Mouse (Mus musculus) CH12.LX (cell line): ENCODE measurements around the gene Gm7361. TPM values are rescaled to one million over a fixed set of nuclear protein-coding genes. Genes with fewer than 3 reads are reported as not detected.

Source experiments
- DNase-seq: peaks from one replicate; pipeline ENCODE4 v3.0.0-alpha.2; 2013; ENCODE audit errors: extremely low read depth
- H3K27ac ChIP-seq: 2 replicates; pipeline ENCODE4 v1.5.1; 2012; ENCODE audit warnings: low read depth, mild to moderate bottlenecking, control low read depth, moderate library complexity; ENCODE audit not compliant: insufficient read depth
- H3K27me3 ChIP-seq: replicated peaks from 2 replicates; pipeline ENCODE3; 2012; ENCODE audit warnings: inconsistent platforms
- H3K36me3 ChIP-seq, 2 experiments: replicated peaks in 1 of 2; 2 replicates each; pipeline versions ENCODE3 to v1.6.1; 2012; ENCODE audit warnings: inconsistent platforms in 1 of 2, low read length in 1 of 2, mild to moderate bottlenecking in 1 of 2, mixed read lengths in 1 of 2, moderate library complexity in 1 of 2; ENCODE audit not compliant: control insufficient read depth in 1 of 2, insufficient read depth in 1 of 2
- H3K4me1 ChIP-seq, 2 experiments: 2 replicates each; pipeline ENCODE4 v1.6.1; 2012; ENCODE audit warnings: inconsistent platforms in 1 of 2, moderate library complexity in 1 of 2; ENCODE audit not compliant: insufficient read depth in 2 of 2, control insufficient read depth in 1 of 2
- H3K4me2 ChIP-seq: 2 replicates; pipeline ENCODE4 v1.6.1; 2012; ENCODE audit warnings: low read depth, mild to moderate bottlenecking, control low read depth; ENCODE audit not compliant: poor library complexity, insufficient read depth, severe bottlenecking
- H3K4me3 ChIP-seq, 3 experiments: fragments of 150-350 bp in 1 of 3; sonication (generic) in 1 of 3; replicated peaks in 1 of 3; 2 replicates each; pipeline versions ENCODE3 to v1.5.1; 2011 to 2012; ENCODE audit warnings: low read depth in 2 of 3, low read length in 2 of 3, mild to moderate bottlenecking in 2 of 3, moderate library complexity in 2 of 3, control low read depth in 1 of 3, improper control_type of control experiment in 1 of 3, inconsistent platforms in 1 of 3, mixed read lengths in 1 of 3; ENCODE audit not compliant: poor library complexity in 1 of 3
- H3K79me2 ChIP-seq: replicated peaks from 2 replicates; pipeline ENCODE4 v1.6.1; 2012; ENCODE audit warnings: mild to moderate bottlenecking, moderate library complexity; ENCODE audit not compliant: control insufficient read depth, poor library complexity, insufficient read depth, severe bottlenecking; ENCODE audit errors: extremely low read depth
- H3K9ac ChIP-seq: 2 replicates; pipeline ENCODE4 v1.6.1; 2012; ENCODE audit warnings: low read depth, mild to moderate bottlenecking, control low read depth, moderate library complexity; ENCODE audit not compliant: insufficient read depth
- H3K9me3 ChIP-seq: replicated peaks from 2 replicates; pipeline ENCODE3; 2012; ENCODE audit warnings: low read length, inconsistent platforms, mixed read lengths
- CHD2 ChIP-seq: IDR thresholded peaks from 2 replicates; pipeline ENCODE4 v1.6.1; 2011; ENCODE audit warnings: low read length, improper control_type of control experiment
- CTCF ChIP-seq, 2 experiments: IDR thresholded peaks in 1 of 2; conservative IDR thresholded peaks in 1 of 2; 2 replicates each; pipeline ENCODE4 v1.5.1; 2011 to 2012; ENCODE audit warnings: low read depth in 2 of 2, low read length in 2 of 2, improper control_type of control experiment in 1 of 2, inconsistent platforms in 1 of 2, mild to moderate bottlenecking in 1 of 2, moderate library complexity in 1 of 2
- ELF1 ChIP-seq: IDR thresholded peaks from 2 replicates; pipeline ENCODE4 v1.6.1; 2014; ENCODE audit warnings: low read depth, mild to moderate bottlenecking, inconsistent platforms, low read length, improper control_type of control experiment
- EP300 ChIP-seq: IDR thresholded peaks from 2 replicates; pipeline ENCODE4 v1.6.1; 2011; ENCODE audit warnings: low read length, improper control_type of control experiment
- ETS1 ChIP-seq: conservative IDR thresholded peaks from 2 replicates; pipeline ENCODE4 v1.6.1; 2012; ENCODE audit warnings: low read depth, mild to moderate bottlenecking, inconsistent platforms, low read length, improper control_type of control experiment, moderate library complexity
- GABPA ChIP-seq: IDR thresholded peaks from 2 replicates; pipeline ENCODE4 v1.6.1; 2012; ENCODE audit warnings: low read depth, low read length, improper control_type of control experiment, inconsistent platforms; ENCODE audit not compliant: insufficient replicate concordance
- IRF4 ChIP-seq: IDR thresholded peaks from 2 replicates; pipeline ENCODE4 v1.6.1; 2014; ENCODE audit warnings: low read depth, mild to moderate bottlenecking, inconsistent platforms, low read length, improper control_type of control experiment
- JUN ChIP-seq: IDR thresholded peaks from 2 replicates; pipeline ENCODE4 v1.6.1; 2011; ENCODE audit warnings: low read depth, mild to moderate bottlenecking, low read length, improper control_type of control experiment, moderate library complexity; ENCODE audit not compliant: insufficient read depth
- JUND ChIP-seq: conservative IDR thresholded peaks from 2 replicates; pipeline ENCODE4 v1.6.1; 2011; ENCODE audit warnings: low read depth, low read length, improper control_type of control experiment
- MAFK ChIP-seq: IDR thresholded peaks from 2 replicates; pipeline ENCODE4 v1.6.1; 2011; ENCODE audit warnings: low read length, improper control_type of control experiment; ENCODE audit not compliant: insufficient replicate concordance
- MAZ ChIP-seq: IDR thresholded peaks from 2 replicates; pipeline ENCODE4 v1.6.1; 2012; ENCODE audit warnings: low read depth, mild to moderate bottlenecking, inconsistent platforms, low read length, improper control_type of control experiment, moderate library complexity
- MEF2A ChIP-seq: IDR thresholded peaks from 2 replicates; pipeline ENCODE4 v1.6.1; 2014; ENCODE audit warnings: low read depth, mild to moderate bottlenecking, inconsistent platforms, low read length, improper control_type of control experiment, borderline replicate concordance
- MXI1 ChIP-seq: IDR thresholded peaks from 2 replicates; pipeline ENCODE4 v1.6.1; 2011; ENCODE audit warnings: mild to moderate bottlenecking, low read depth, low read length, improper control_type of control experiment
- NRF1 ChIP-seq: IDR thresholded peaks from 2 replicates; pipeline ENCODE4 v1.6.1; 2014; ENCODE audit warnings: low read depth, mild to moderate bottlenecking, inconsistent platforms, low read length, improper control_type of control experiment, moderate library complexity
- PAX5 ChIP-seq: IDR thresholded peaks from 2 replicates; pipeline ENCODE4 v1.6.1; 2012; ENCODE audit warnings: low read length, inconsistent platforms, mixed read lengths
- POLR2A ChIP-seq: IDR thresholded peaks from 2 replicates; pipeline ENCODE4 v1.6.1; 2011; ENCODE audit warnings: low read depth, mild to moderate bottlenecking, improper control_type of control experiment, low read length
- POLR2AphosphoS2 ChIP-seq: IDR thresholded peaks from 2 replicates; pipeline ENCODE4 v1.6.1; 2011; ENCODE audit warnings: low read depth, low read length, improper control_type of control experiment
- RAD21 ChIP-seq: IDR thresholded peaks from 2 replicates; pipeline ENCODE4 v1.6.1; 2011; ENCODE audit warnings: low read depth, mild to moderate bottlenecking, low read length, improper control_type of control experiment, moderate library complexity
- RCOR1 ChIP-seq: conservative IDR thresholded peaks from 2 replicates; pipeline ENCODE4 v1.6.1; 2012; ENCODE audit warnings: low read depth, mild to moderate bottlenecking, inconsistent platforms, low read length, improper control_type of control experiment
- SIN3A ChIP-seq: IDR thresholded peaks from 2 replicates; pipeline ENCODE4 v1.6.1; 2012; ENCODE audit warnings: low read length, improper control_type of control experiment, inconsistent platforms
- TBP ChIP-seq: conservative IDR thresholded peaks from 2 replicates; pipeline ENCODE4 v1.6.1; 2011; ENCODE audit warnings: low read depth, low read length, improper control_type of control experiment
- USF2 ChIP-seq: conservative IDR thresholded peaks from 2 replicates; pipeline ENCODE4 v1.6.1; 2011; ENCODE audit warnings: low read depth, low read length, improper control_type of control experiment
- ZC3H11A ChIP-seq: IDR thresholded peaks from 2 replicates; pipeline ENCODE4 v1.6.1; 2012; ENCODE audit warnings: low read depth, mild to moderate bottlenecking, inconsistent platforms, low read length, improper control_type of control experiment
- ZKSCAN1 ChIP-seq: IDR thresholded peaks from 2 replicates; pipeline ENCODE4 v1.6.1; 2012; ENCODE audit warnings: low read depth, inconsistent platforms, low read length, improper control_type of control experiment, borderline replicate concordance
- ZMIZ1 ChIP-seq: IDR thresholded peaks from 2 replicates; pipeline ENCODE4 v1.6.1; 2012; ENCODE audit warnings: low read depth, mild to moderate bottlenecking, inconsistent platforms, low read length, improper control_type of control experiment
- ZNF384 ChIP-seq: IDR thresholded peaks from 2 replicates; pipeline ENCODE4 v1.6.1; 2012; ENCODE audit warnings: low read depth, low read length, improper control_type of control experiment, inconsistent platforms
- dilution Hi-C: fragments of 300-500 bp; cut with MboI; formaldehyde crosslinking; loops from 2 replicates; pipeline ENCODE4 v1.14.3; 2020; ENCODE audit warnings: low sequenced_read_pairs; ENCODE audit not compliant: extremely low pct_unique_long_range_greater_than_20kb, extremely low pct_ligation_motif_present
- in situ Hi-C: fragments of 300-500 bp; cut with MboI; formaldehyde crosslinking; loops from 3 replicates; pipeline ENCODE4 v1.14.3; 2019; ENCODE audit warnings: low sequenced_read_pairs, low pct_ligation_motif_present, low pct_unique_long_range_greater_than_20kb, mixed read lengths
- polyA plus RNA-seq: library from polyadenylated mRNA; unstranded; fragments of >175 nt; gene quantifications from 2 replicates; pipeline ENCODE4 v1.2.1, GENCODE M21; 2012; ENCODE audit warnings: low read depth; ENCODE audit not compliant: insufficient read length
- total RNA-seq, 2 experiments: library from RNA; depleted of rRNA; stranded (reverse); fragments of 300-350 nt in 1 of 2; fragments of >200 nt in 1 of 2; gene quantifications; 2 replicates each; pipeline ENCODE4 v1.2.3; 2012 to 2014

Gene Gm7361
- total and polyA plus RNA-seq, 3 experiments = not detected

GRCm38 (mm10) chr5:26291621-26292020 is 34.1 kb downstream of the Gm7361 start:
- H3K27me3 ChIP-seq = no peaks in the 10 kb centered on the region
- dilution Hi-C loops = no loop called here

DNA sequence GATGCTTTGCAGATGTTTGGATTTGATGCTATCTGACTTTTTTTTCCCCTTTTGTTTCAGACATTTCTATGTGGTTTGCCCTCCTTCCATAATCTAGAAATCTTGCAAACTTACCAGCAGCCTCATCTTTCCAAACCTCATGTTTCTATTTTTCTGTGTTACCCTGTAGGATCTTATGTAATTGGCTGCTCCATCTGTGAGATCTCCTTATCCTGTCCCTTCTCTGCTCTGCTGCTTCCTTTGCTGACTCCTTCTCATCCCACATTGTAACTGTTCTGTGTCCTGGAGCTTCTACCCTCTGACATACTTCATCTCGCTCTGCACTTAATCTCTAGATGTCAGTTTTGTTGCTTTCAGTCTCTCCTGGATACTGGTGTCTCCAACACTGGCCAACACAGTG is 35.8 kb downstream of the Gm7361 start:
- DNase-seq = no peak
- dilution Hi-C loops (no loop called here), in situ Hi-C loops (no loop called here)
- Histone ChIP-seq H3K79me2 (no peaks in the 10 kb centered on the region), H3K9me3 (peaks cover 58% of the 10 kb centered on the region), H3K4me1 (no peaks in the 10 kb centered on the region), H3K4me3 (no peak overlapping the region), H3K27ac (no peak overlapping the region), H3K36me3 (no peaks in the 10 kb centered on the region), H3K9ac (no peak overlapping the region), H3K4me2 (no peak overlapping the region), H3K27me3 (no peaks in the 10 kb centered on the region)
- TF ChIP-seq TBP (no peak), RCOR1 (no peak), SIN3A (no peak), ZC3H11A (no peak), EP300 (no peak), ZKSCAN1 (no peak), ELF1 (no peak), MAFK (no peak), RAD21 (no peak), PAX5 (no peak), ETS1 (no peak), POLR2A (no peak), ZNF384 (no peak), MEF2A (no peak)

More at GRCm38 (mm10) chr5:26291621-26292020, 34.1 kb downstream of the Gm7361 start:
- no peaks in the 10 kb centered on the region for H3K79me2 ChIP-seq
- in situ Hi-C loops = no loop called here
- H3K9ac ChIP-seq = no peak overlapping the region
- peaks cover 57% of the 10 kb centered on the region for H3K9me3 ChIP-seq
- H3K4me3 ChIP-seq = no peak overlapping the region
- H3K4me1 ChIP-seq = no peaks in the 10 kb centered on the region
- no peak for DNase-seq
- H3K4me2 ChIP-seq = no peak overlapping the region
- H3K27ac ChIP-seq = no peak overlapping the region
- TF ChIP-seq CHD2 (no peak), ZKSCAN1 (no peak), JUN (no peak), MXI1 (no peak), GABPA (no peak), POLR2AphosphoS2 (no peak), PAX5 (no peak), ZC3H11A (no peak), SIN3A (no peak), CTCF (conservative IDR thresholded peaks at IDR 0.05 in 1 of 2, IDR thresholded peaks at IDR 0.05 in 1 of 2; ENCODE audit: low read depth in 2 of 2, low read length in 2 of 2) (no peak), TBP (no peak), MAZ (no peak), RCOR1 (no peak), IRF4 (no peak), RAD21 (no peak), JUND (no peak), USF2 (no peak), NRF1 (no peak), ELF1 (no peak), ZMIZ1 (no peak)
- no peaks in the 10 kb centered on the region for H3K36me3 ChIP-seq
